Mouse (Mus musculus): ENCODE results near the gene Cdc45. TPM values are rescaled to one million over a fixed set of nuclear protein-coding genes. Genes with fewer than 3 reads are reported as not detected.

The Cdc45 gene
- polyA plus RNA-seq, 1 experiment from 2014 or later, result 11.3 TPM

GRCm38 (mm10) chr16:18761734-18762133, 50.1 kb downstream of the Cdc45 start:
- H3K4me3 ChIP-seq, result no peak overlapping the region
- H3K27ac ChIP-seq (replicated peaks), result no peak overlapping the region
- no peaks in the 10 kb centered on the region for H3K9me3 ChIP-seq
- no peak overlapping the region for H3K4me2 ChIP-seq
- H3K4me1 ChIP-seq (replicated peaks), result no peaks in the 10 kb centered on the region
- ATAC-seq (ENCODE audit: low FRiP score, low read depth), result no peak
- no peaks in the 10 kb centered on the region for H3K27me3 ChIP-seq
- 93% methylated on average over 4 of the region's 4 CpGs for WGBS
- H3K36me3 ChIP-seq, result no peaks in the 10 kb centered on the region
- no peak overlapping the region for H3K9ac ChIP-seq

- H3K36me3 ChIP-seq, result no peaks in the 10 kb centered on the region
- no peak overlapping the region for H3K9ac ChIP-seq
- no peaks in the 10 kb centered on the region for H3K9me3 ChIP-seq
- no peak overlapping the region for H3K4me2 ChIP-seq
- no peak overlapping the region for H3K27ac ChIP-seq (replicated peaks)
- H3K4me1 ChIP-seq (replicated peaks), result no peaks in the 10 kb centered on the region
- WGBS, result 75% methylated on average over 10 of the region's 10 CpGs
- no peak for ATAC-seq (ENCODE audit: low FRiP score, low read depth)
- H3K4me3 ChIP-seq, result no peak overlapping the region
- H3K27me3 ChIP-seq, result no peaks in the 10 kb centered on the region
Measured at GRCm38 (mm10) chr16:18751885-18752499, 59.8 kb downstream of the Cdc45 start.

- Histone ChIP-seq H3K9me3 (no peaks in the 10 kb centered on the region), H3K36me3 (no peaks in the 10 kb centered on the region), H3K9ac (no peak overlapping the region), H3K4me2 (no peak overlapping the region), H3K4me3 (no peak overlapping the region), H3K4me1 (replicated peaks) (no peaks in the 10 kb centered on the region), H3K27ac (replicated peaks) (no peak overlapping the region), H3K27me3 (no peaks in the 10 kb centered on the region)
- whole genome bisulfite sequencing, result 87% methylated on average over 11 of the region's 11 CpGs
- no peak for ATAC-seq (ENCODE audit: low FRiP score, low read depth)
Measured at GRCm38 (mm10) chr16:18751101-18751500, 60.7 kb downstream of the Cdc45 start.

- Histone ChIP-seq H3K4me1 (replicated peaks) (no peaks in the 10 kb centered on the region), H3K9ac (no peak overlapping the region), H3K27me3 (no peaks in the 10 kb centered on the region), H3K9me3 (no peaks in the 10 kb centered on the region), H3K36me3 (no peaks in the 10 kb centered on the region), H3K4me2 (no peak overlapping the region), H3K4me3 (no peak overlapping the region), H3K27ac (replicated peaks) (no peak overlapping the region)
- 84% methylated on average over 20 of the region's 20 CpGs for WGBS
- ATAC-seq (ENCODE audit: low FRiP score, low read depth), result no peak
Measured at GRCm38 (mm10) chr16:18746268-18747122, 65.3 kb downstream of the Cdc45 start.

DNA sequence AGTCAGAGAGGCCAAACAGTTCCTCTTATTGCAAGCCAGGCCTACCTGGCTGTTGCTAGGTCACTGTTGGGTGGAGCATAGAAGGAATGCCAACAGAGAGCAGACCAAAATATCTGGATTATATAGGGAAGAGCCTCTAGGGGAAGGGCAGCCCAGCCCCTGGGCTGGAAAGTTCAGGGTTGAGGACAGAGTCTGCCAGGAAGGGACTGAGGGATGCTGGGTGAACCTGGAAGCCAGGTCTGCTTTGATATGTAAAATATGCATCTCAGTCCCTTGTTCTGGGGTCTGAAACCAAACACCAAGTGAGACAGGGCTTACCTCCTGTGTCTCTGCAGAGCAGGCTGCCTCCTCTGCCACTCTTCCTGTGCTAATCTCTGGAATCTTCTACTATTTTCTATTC, 73.5 kb downstream of the Cdc45 start:
- no peak for ATAC-seq (ENCODE audit: low FRiP score, low read depth)
- Histone ChIP-seq H3K9me3 (no peaks in the 10 kb centered on the region), H3K4me3 (no peak overlapping the region), H3K27ac (replicated peaks) (no peak overlapping the region), H3K9ac (no peak overlapping the region), H3K27me3 (no peaks in the 10 kb centered on the region), H3K36me3 (no peaks in the 10 kb centered on the region), H3K4me1 (replicated peaks) (no peaks in the 10 kb centered on the region), H3K4me2 (no peak overlapping the region)

GRCm38 (mm10) chr16:18733100-18733956, 78.5 kb downstream of the Cdc45 start:
- 73% methylated on average over 20 of the region's 20 CpGs for WGBS
- no peak overlapping the region for H3K4me3 ChIP-seq
- H3K36me3 ChIP-seq, result no peaks in the 10 kb centered on the region
- H3K27me3 ChIP-seq, result no peaks in the 10 kb centered on the region
- H3K9ac ChIP-seq, result no peak overlapping the region
- no peaks in the 10 kb centered on the region for H3K4me1 ChIP-seq (replicated peaks)
- H3K27ac ChIP-seq (replicated peaks), result no peak overlapping the region
- ATAC-seq (ENCODE audit: low FRiP score, low read depth), result no peak
- no peak overlapping the region for H3K4me2 ChIP-seq
- no peaks in the 10 kb centered on the region for H3K9me3 ChIP-seq

DNA sequence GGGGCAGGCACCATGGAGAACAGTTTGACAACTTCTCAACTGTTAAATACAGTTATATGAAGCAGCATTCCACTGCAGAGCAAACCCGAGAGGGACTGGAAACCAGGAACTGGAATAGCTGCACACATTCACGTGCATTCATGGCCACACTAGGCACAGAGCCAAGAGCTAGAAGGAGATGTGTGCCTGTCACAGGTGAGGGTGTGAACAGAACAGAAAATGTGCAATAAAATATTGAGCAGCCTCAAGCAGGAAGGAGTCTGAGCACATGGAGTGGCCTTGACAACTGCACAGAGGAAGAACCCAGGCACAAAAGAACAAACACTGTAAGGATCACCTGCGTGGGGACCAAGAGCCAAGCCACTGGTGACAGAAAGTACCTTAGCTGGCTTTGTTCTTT, 81.1 kb downstream of the Cdc45 start:
- Histone ChIP-seq H3K27me3 (no peaks in the 10 kb centered on the region), H3K36me3 (no peaks in the 10 kb centered on the region), H3K9me3 (no peaks in the 10 kb centered on the region), H3K4me1 (replicated peaks) (no peaks in the 10 kb centered on the region), H3K9ac (no peak overlapping the region), H3K4me2 (no peak overlapping the region), H3K4me3 (no peak overlapping the region), H3K27ac (replicated peaks) (no peak overlapping the region)
- 79% methylated on average over 3 of the region's 3 CpGs for WGBS
- no peak for ATAC-seq (ENCODE audit: low FRiP score, low read depth)

Other genes with a start within 250 kb of the Cdc45 start
- 1.1 and 1.2 TPM in 2 replicates for gene Tbx1, start 221.3 kb downstream of the Cdc45 start, polyA plus RNA-seq (2015; fragmentation: Nextera tagmentation; extraction: Ambion mirVana)
- gene Gp1bb, start 189.6 kb downstream of the Cdc45 start, polyA plus RNA-seq (2015; fragmentation: Nextera tagmentation; extraction: Ambion mirVana), result 11.8 and 14.8 TPM in 2 replicates
- gene Gm49601, start 185.6 kb downstream of the Cdc45 start, polyA plus RNA-seq (2015; fragmentation: Nextera tagmentation; extraction: Ambion mirVana), result 14.8 and 18.8 TPM in 2 replicates
- gene Sept5, start 182.0 kb downstream of the Cdc45 start, polyA plus RNA-seq (2015; fragmentation: Nextera tagmentation; extraction: Ambion mirVana), result 192 and 212 TPM in 2 replicates
- 110 and 117 TPM in 2 replicates for gene Cldn5, start 35.1 kb downstream of the Cdc45 start, polyA plus RNA-seq (2015; fragmentation: Nextera tagmentation; extraction: Ambion mirVana)
- gene Ufd1, start 208 bp downstream of the Cdc45 start, polyA plus RNA-seq (2015; fragmentation: Nextera tagmentation; extraction: Ambion mirVana), result 105 and 109 TPM in 2 replicates
- gene 2510002D24Rik, start 24.6 kb upstream of the Cdc45 start, polyA plus RNA-seq (2015; fragmentation: Nextera tagmentation; extraction: Ambion mirVana), result 39.2 and 44.8 TPM in 2 replicates
- 0.17 TPM in 1 of 2 replicates, not detected in the other for gene Gm28539, start 24.6 kb upstream of the Cdc45 start, polyA plus RNA-seq (2015; fragmentation: Nextera tagmentation; extraction: Ambion mirVana)
- 82.5 and 88.1 TPM in 2 replicates for gene Mrpl40, start 64.9 kb upstream of the Cdc45 start, polyA plus RNA-seq (2015; fragmentation: Nextera tagmentation; extraction: Ambion mirVana)
- 19.1 and 21.2 TPM in 2 replicates for gene Hira, start 65.0 kb upstream of the Cdc45 start, polyA plus RNA-seq (2015; fragmentation: Nextera tagmentation; extraction: Ambion mirVana)